Mouse (Mus musculus) stomach, postnatal 0 days (tissue): ENCODE measurements around the gene Tomm40l.

Source experiments
- CTCF ChIP-seq: IDR thresholded peaks from 2 replicates; pipeline ENCODE4 v1.5.1; 2016; ENCODE audit warnings: antibody characterized with exemption, low read depth, mild to moderate bottlenecking, moderate library complexity
- EP300 ChIP-seq: optimal IDR thresholded peaks from 2 replicates; pipeline ENCODE3; 2016; ENCODE audit warnings: antibody characterized with exemption

DNA sequence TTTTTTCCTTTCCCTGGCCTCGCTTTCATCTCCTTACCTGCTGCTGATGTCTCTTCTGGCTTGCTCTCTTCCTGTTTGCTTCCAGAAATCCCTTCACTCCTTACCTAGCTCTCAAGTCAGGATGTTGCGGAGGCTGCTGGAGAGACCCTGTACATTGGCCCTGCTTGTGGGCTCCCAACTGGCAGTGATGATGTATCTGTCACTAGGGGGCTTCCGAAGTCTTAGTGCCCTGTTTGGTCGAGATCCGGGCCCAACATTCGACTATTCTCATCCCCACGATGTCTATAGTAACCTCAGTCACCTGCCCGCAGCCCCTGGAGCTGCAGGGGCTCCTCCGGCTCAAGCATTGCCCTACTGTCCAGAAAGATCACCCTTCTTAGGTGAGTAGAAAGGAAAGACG, 49.3 kb upstream of the Tomm40l start:
- TF ChIP-seq CTCF (no peak), EP300 (no peak)
